ENCODE assay signal across 7 mouse cellular contexts in the genomic region with DNA sequence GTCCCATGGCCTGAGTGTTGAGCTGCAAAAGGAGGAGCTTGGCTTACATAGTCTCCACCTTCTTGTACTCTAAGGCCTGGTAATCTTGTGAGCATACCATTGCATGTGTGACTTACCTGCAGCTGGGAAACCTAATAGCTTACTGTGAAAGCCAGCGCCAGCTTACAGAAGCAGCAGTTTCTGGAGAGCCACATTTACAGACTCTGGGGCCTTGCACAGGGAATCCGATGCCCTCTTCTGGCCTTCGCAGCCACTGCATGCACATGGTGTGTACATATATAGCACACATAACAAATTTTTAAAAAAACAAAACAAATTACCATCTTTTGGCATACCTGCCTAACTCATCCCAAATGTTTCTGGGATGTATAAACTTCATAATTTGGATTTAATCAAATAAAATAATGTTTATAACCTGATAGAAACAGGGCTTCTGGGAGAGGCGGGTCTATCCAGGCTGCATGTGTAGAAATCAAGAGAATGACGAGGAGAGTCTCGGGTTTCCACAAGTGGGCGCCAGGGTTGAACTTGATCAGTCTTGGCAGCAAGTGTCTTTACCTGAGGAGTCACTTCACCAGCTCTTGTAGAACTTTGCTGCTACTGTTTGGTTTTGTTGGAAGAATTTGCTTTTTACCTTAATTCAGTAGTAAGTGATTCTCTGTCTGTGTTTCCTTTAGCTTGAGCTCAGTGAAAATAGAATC. TPM values are rescaled to one million over a fixed set of nuclear protein-coding genes. Genes with fewer than 3 reads are reported as not detected.
DNase-seq lines count a peak whose midpoint lies in the region; ATAC-seq and TF ChIP-seq lines count a peak whose summit lies in the region.

No protein-coding gene starts in this region.

- intact Hi-C loops in left cerebral cortex, adult 2 months (cut with DNase I) = no loop called here

- ATAC-seq in G1E (ENCODE audit: extremely low read depth, insufficient number of reproducible peaks, low FRiP score, poor library complexity, severe bottlenecking) = peak; percentile 35; the same call in 1 of the 2 replicates
- peak; percentile 79 for ATAC-seq in common myeloid progenitor, adult 5-6 weeks (replicated peaks; ENCODE audit: low read depth, poor library complexity, severe bottlenecking)
- ATAC-seq in frontal cortex, adult (ENCODE audit: low TSS enrichment) = no peak

- no peak overlapping the region for H3K27ac ChIP-seq in left cerebral cortex, adult 2 months

- H3K9me3 ChIP-seq in G1E (replicated peaks) = no peaks in the 10 kb centered on the region

- TF ChIP-seq CTCF in left cerebral cortex, adult 2 months (IDR thresholded peaks at IDR 0.05) = peak; percentile 35; the same call in 1 of the 2 replicates
- TF ChIP-seq CTCF in G1E (IDR thresholded peaks at IDR 0.05; ENCODE audit: low read depth, low read length) = peak; percentile 22; the same call in 1 of the 2 replicates

- no peak for DNase-seq in left cerebral cortex, adult 2 months (ENCODE audit: extremely low spot score in 1 of 2, low spot score in 2 of 2)
- no peak for DNase-seq in left cerebral cortex, adult 11 months (ENCODE audit: low spot score)
- no peak for DNase-seq in G1E (ENCODE audit: low spot score)
- DNase-seq in kidney, postnatal 36 days = peak; percentile 42 to 69
- DNase-seq in retina, embryonic 14.5 days (ENCODE audit: low spot score) = peak; percentile 47

- H3K36me3 ChIP-seq in G1E (replicated peaks) = peaks cover 96% of the 10 kb centered on the region

- no peak overlapping the region for H3K4me3 ChIP-seq in left cerebral cortex, adult 2 months
- H3K4me3 ChIP-seq in G1E (ENCODE audit: low read depth, low read length) = no peak overlapping the region

- no peaks in the 10 kb centered on the region for H3K27me3 ChIP-seq in G1E (ENCODE audit: insufficient read depth, low read length)

- peaks cover 49% of the 10 kb centered on the region for H3K4me1 ChIP-seq in G1E (ENCODE audit: insufficient read depth, low read depth, low read length)

RNA-seq across cellular contexts. Expression of gene Anp32b, which starts 12.6 kb away (rescaled TPM):
- 10 to 100 TPM; 44.9 to 46.4 TPM for total RNA-seq in left cerebral cortex, adult 2 months (2021)
- 667 and 728 TPM in 2 replicates for total RNA-seq in G1E (2014; fragmentation: Nextera tagmentation)
- 28.6 and 40.8 TPM in 2 replicates for total RNA-seq in G1E (2017)
- polyA plus RNA-seq in G1E (2012) = 900 and 1,076 TPM in 2 replicates
- 152 and 196 TPM in 2 replicates for total RNA-seq in common myeloid progenitor, adult 5-6 weeks (2017)

RNA-seq across cellular contexts. Expression of gene Nans, which starts 25.8 kb away (rescaled TPM):
- 10 to 100 TPM; 13.9 to 19.8 TPM for total RNA-seq in left cerebral cortex, adult 2 months (2021)
- total RNA-seq in G1E (2014; fragmentation: Nextera tagmentation) (63.1 and 64.9 TPM in 2 replicates), G1E (2017) (79.3 and 82.6 TPM in 2 replicates)
- polyA plus RNA-seq in G1E (2012) = 55.0 and 57.1 TPM in 2 replicates
- 57.9 and 65.7 TPM in 2 replicates for total RNA-seq in common myeloid progenitor, adult 5-6 weeks (2017)

RNA-seq across cellular contexts. Expression of gene Hemgn, which starts 50.0 kb away (rescaled TPM):
- total RNA-seq in left cerebral cortex, adult 2 months (2021) = not detected
- total RNA-seq in G1E (2014; fragmentation: Nextera tagmentation) (39.3 and 132 TPM in 2 replicates), G1E (2017) (20.9 and 24.3 TPM in 2 replicates)
- 5.8 and 6.3 TPM in 2 replicates for polyA plus RNA-seq in G1E (2012)
- 64.2 and 76.9 TPM in 2 replicates for total RNA-seq in common myeloid progenitor, adult 5-6 weeks (2017)

Comparison
In these comparisons a context has a peak if more than half of its experiments do, and no peak if none do; other contexts are left out.
1. DNase-seq: peak in kidney, postnatal 36 days (2 of 2) and retina, embryonic 14.5 days (single experiment); none in left cerebral cortex, adult 2 months (0 of 2), left cerebral cortex, adult 11 months (single experiment) and G1E (single experiment).
2. RNA of gene Hemgn, which starts 50.0 kb away (total RNA-seq): 20.9 to 132 TPM in G1E and 64.2 to 76.9 TPM in common myeloid progenitor, adult 5-6 weeks; not detected in left cerebral cortex, adult 2 months; every median in the first group is over 10 times any median in the second.